In genomic region chr13:97462110-97462883, GRCm38 (mm10) we compare ENCODE assay signal across 15 mouse cellular contexts.
DNase-seq lines count a peak whose midpoint lies in the region; ATAC-seq and TF ChIP-seq lines count a peak whose summit lies in the region.
"Had no signal": no experiment of that assay in that cellular context is flagged by ENCODE, and none has a peak within 500 bp of the region (broad histone marks: within the 10 kb centered on the region; RNA-seq: fewer than 3 reads in every experiment).

No protein-coding gene starts in this region.

- intact Hi-C loops in left cerebral cortex, adult 2 months (cut with DNase I) = no loop called here

- peak; percentile 75 to 82 for ATAC-seq in hematopoietic stem cell, adult 5-6 weeks (replicated peaks in 1 of 2; ENCODE audit: insufficient read depth in 1 of 2, low FRiP score in 2 of 2, low TSS enrichment in 1 of 2, low read depth in 1 of 2, poor library complexity in 2 of 2, severe bottlenecking in 2 of 2)
- ATAC-seq in megakaryocyte-erythroid progenitor cell, adult 5-6 weeks (replicated peaks; ENCODE audit: low FRiP score, low TSS enrichment, poor library complexity, severe bottlenecking) = peak; percentile 76
- ATAC-seq: forebrain, embryonic 14.5 days; midbrain, embryonic 15.5 days had no signal

- H3K4me3 ChIP-seq in left cerebral cortex, adult 2 months = no peak overlapping the region
- H3K4me3 ChIP-seq: hindbrain, embryonic 15.5 days; midbrain, embryonic 15.5 days had no signal

- no peak for DNase-seq in left cerebral cortex, adult 2 months (ENCODE audit: extremely low spot score in 1 of 2, low spot score in 2 of 2)
- no peak for DNase-seq in left cerebral cortex, adult 9 months (ENCODE audit: low spot score in 2 of 2)
- peak; percentile 60 for DNase-seq in c-Kit-negative CD71-positive TER-119-positive erythroid progenitor cells, embryonic 14.5 days (ENCODE audit: low read depth, low spot score)
- no peak for DNase-seq in spleen, adult 12 weeks (ENCODE audit: low spot score)
- no peak for DNase-seq in left cerebral cortex, adult 11 months (ENCODE audit: low spot score)
- DNase-seq: adrenal gland, postnatal 36 days; cerebellum, adult 2 months; gastrocnemius, postnatal 10 days; kidney, postnatal 10 days; layer of hippocampus, postnatal 36 days had no signal

- peak overlapping the region; percentile 4; the same call in 1 of the 2 replicates for H3K27ac ChIP-seq in left cerebral cortex, adult 2 months
- H3K27ac ChIP-seq: hindbrain, embryonic 15.5 days; midbrain, embryonic 15.5 days had no signal

- no peak for TF ChIP-seq CTCF in left cerebral cortex, adult 2 months (IDR thresholded peaks at IDR 0.05)
